Mouse (Mus musculus) testis, adult 2 months (tissue): ENCODE data around the gene Gm17571.

Experiments
- CTCF ChIP-seq: fragments of 200-500 bp; IDR thresholded peaks from 2 replicates; pipeline ENCODE4 v1.5.1; 2012; ENCODE audit warnings: low read depth, mild to moderate bottlenecking, inconsistent platforms, low read length, moderate library complexity; ENCODE audit not compliant: control insufficient read depth, insufficient read depth, insufficient replicate concordance
- POLR2A ChIP-seq: fragments of 200-500 bp; IDR thresholded peaks from 2 replicates; pipeline ENCODE4 v1.6.1; 2012; ENCODE audit warnings: low read depth, mild to moderate bottlenecking, inconsistent platforms, low read length, moderate library complexity; ENCODE audit not compliant: control insufficient read depth

DNA sequence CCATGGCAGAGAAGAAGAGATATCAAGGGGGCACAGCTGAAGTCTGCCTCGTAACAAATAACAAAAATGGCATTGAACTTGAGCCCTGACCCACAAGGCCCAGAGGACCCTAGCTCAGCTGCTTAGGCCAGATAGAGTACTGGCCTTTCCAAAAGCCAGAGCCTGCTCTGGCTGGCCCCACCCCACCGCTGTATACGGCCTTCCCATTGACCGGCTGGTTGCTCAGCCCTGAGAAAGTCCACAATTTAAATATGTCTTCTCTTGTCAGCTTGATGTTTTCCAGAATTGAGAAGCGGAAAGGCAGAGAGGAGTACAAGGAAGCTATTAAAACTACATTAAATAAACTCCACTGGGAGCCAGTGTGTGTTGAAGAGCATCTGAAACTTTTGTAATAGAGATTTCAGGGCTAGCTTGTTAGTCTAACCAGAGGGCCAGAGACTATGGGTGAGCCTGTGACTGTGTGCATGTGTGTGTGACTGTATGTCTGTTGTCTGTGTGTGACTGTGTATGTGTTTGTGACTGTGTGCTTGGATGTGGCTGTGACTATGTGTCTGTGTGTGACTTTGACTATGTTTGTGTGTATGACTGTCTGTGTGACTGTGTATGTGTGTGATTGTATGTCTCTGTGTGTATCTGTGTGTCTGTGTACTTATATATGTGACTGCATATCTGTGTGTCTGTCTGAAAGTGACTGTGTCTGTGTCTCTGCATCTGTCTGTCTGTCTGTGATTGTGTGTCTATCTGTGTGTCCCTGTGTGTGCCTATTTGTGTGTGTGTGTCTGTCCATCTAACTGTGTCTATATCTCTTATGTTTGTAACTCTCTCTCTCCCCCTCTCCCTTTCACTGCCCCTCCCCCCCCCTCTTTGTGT, 36.9 kb upstream of the Gm17571 start:
- TF ChIP-seq POLR2A (no peak), CTCF (no peak)
